Mouse (Mus musculus) liver (tissue): ENCODE data around the gene Ebf1.

Experiments used
- DNase-seq: peaks from one replicate; pipeline ENCODE4 v3.0.0-alpha.2; 2020; ENCODE audit warnings: mixed read lengths

Gene Ebf1

DNA sequence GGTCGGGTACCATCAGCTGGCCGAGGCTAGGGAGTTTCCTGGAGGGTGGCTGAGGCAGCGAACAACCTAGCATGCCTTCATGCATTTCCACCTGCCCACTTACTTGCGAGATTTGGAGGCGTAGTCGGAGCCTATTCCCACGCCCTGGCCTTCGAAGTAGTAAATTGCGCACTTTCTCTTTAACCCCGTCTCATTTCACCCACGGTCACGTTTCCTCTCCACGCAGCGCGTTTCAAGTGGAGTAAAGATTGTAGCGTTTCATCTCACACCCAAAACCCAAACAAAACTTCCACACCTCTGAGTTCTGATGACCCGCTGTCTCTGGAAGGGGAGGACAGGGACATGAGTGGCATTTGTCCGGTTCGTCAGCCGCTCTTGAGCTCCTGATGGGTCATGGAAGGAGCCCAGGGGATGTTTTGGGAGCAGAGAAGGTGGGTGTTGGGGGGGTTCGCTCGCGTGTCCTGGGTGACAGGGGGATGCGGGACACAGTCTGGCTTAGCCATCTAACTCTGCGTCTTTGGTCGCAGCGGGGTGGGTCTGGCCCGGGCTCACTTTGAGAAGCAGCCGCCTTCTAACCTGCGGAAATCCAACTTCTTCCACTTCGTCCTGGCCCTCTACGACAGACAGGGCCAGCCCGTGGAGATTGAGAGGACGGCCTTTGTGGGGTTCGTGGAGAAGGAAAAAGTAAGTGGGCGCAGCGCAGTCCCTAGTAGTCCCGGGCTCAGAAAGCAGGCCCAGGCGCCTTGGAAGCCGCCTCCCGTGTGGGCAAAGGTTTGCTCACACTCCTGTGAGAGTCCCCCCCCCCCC, 3.0 kb downstream of the Ebf1 start:
- no peak for DNase-seq

DNA sequence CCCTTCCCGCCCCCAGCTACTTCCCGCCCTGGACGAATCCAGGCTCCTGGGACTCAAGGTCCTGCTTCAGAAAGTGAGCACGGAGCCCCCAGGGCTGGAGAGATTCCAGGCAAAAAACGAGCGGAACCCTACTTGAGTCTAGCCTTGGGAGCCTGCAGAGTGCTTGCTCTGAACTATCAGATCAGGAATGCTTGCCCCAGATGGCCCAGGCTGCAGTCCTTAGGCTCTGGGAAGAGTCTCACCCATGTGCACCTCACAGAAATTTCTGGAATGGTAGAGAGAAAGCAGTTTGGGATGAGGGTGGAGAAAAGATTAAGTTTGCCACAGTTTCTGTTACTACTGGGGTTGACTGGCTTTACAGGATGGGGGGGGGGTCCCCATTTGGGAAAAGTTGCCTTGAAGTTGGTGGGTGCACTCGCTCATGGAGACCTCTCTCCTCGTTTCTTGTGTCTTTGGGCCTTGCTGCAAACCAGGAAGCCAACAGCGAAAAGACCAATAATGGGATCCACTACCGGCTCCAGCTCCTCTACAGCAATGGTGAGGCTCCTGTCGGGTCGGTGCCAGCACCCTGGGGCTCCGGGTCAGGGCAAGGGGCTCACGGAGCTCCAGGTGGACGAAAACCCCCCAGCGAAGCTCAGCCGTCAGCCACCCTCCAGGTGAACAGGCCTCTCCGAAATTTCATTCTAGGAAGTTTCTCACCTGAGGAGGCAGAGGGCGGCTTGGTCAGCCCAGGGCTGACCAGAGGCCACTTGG, 3.8 kb downstream of the Ebf1 start:
- no peak for DNase-seq

- DNase-seq, result no peak
These were observed 4.5 kb downstream of the Ebf1 start for GRCm38 (mm10) chr11:44621615-44622014.

DNA sequence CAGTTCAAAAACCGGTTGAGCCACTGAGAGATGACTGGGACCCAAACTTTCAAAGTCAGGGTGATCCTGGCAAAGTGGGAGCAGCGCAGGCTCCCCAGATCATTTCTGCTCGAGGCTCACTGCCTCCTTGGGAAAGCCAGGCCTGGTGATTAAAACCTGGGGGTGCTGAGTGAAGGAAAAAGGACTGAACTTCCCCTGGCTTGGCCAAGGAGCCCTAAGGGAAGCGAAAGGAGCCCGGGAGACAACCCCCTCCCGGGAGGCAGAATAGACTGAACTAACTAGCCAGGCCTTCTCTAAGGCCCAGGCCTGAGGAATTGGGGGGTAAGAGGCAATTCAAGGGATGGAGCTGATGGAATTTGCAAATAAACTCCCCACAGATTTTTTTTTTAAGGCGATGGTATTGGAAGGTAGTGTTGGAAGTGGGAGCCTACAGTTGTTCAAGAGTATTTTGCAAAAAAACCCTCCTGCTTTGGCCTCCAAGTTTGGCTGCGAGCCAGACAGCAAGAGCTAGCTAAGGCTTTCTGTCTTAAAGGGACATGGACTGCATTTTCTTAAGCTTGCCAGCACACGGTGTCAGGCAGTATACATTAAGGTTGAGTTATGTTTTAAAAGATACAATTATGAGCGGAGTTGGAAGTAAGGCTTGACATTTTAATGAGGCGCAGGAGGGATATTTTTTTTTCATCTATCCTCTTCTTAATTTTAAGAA, 5.1 kb downstream of the Ebf1 start:
- DNase-seq, result no peak

GRCm38 (mm10) chr11:44624564-44624963, 7.4 kb downstream of the Ebf1 start:
- no peak for DNase-seq

GRCm38 (mm10) chr11:44626065-44626464, 8.9 kb downstream of the Ebf1 start:
- DNase-seq, result no peak

- no peak for DNase-seq
These were observed 11.3 kb downstream of the Ebf1 start for GRCm38 (mm10) chr11:44628412-44628811.

DNA sequence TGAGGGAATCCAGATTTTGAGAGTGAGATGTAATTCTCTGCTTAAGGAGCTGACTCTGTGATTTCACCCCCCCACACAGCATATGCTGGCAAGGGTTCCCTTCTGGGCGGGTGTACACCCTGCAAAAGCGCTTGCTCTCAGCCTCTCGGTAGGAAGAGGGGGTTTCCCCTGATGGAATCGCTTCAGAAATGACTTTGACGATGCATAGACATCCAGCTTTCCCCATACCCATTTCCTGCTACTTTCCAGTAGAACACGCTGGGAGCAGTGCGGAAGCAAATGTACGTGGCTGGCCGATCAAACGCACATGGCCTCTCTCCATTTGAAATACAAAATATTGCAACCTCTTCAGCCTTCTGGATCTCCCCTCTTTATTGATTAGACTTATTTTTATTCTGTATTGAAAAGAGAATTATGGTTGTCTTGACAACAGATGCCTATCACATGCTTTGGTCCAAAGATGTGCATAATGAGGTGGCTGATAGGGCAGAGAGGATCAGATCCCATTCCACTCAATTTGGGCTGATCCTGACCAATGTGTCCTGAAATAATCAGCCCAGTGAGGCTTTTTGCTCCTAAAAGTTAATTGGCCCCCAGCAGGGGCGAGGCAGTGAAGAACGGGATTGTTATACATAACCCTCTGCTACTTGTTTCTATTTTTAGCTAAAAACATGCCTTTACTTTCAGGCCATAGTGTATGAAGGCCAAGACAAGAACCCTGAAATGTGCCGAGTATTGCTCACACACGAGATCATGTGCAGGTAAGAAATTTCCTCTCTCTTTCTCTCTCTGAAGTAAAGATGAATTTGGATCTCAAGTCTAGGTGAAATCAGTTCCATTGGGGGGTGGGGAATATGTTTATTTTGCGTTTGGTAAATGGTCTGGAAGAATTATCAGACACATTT, 15.2 kb downstream of the Ebf1 start:
- no peak for DNase-seq

DNA sequence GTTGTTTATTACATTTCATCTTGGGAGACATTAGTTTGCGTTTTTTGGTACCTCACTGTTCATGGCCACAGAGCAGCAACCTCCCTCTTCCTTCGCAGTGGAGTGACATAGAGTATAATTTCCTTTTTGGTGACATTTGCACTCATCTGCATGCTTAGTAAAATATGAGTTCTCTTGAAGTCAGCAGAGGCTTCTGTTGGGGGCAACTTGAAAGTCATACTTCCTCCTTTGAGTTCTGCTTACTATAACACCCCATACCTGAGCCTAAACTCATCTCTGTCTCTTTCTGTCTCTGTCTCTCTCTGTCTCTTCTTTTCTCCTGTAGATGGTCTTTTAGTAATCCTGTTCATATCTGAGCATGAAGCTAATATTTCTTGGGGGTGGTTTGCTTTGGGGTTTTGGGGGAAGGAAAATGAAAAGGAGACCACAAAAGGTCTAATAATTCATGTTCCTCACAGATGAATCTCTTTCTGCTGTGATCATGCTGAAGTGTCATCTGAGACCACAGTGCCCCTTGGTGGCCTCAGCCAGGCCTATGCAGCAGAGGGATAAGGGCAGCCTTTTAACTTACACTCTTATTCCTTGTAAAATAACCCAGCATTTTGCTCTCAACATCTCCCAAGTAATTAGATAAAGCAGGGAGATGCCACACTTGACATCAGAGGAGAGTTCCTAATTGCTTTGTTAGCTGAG, 16.0 kb downstream of the Ebf1 start:
- DNase-seq, result no peak

- DNase-seq, result no peak
These were observed 17.6 kb downstream of the Ebf1 start for GRCm38 (mm10) chr11:44634552-44635193.

- DNase-seq, result no peak
These were observed 19.1 kb downstream of the Ebf1 start for GRCm38 (mm10) chr11:44636241-44636640.

DNA sequence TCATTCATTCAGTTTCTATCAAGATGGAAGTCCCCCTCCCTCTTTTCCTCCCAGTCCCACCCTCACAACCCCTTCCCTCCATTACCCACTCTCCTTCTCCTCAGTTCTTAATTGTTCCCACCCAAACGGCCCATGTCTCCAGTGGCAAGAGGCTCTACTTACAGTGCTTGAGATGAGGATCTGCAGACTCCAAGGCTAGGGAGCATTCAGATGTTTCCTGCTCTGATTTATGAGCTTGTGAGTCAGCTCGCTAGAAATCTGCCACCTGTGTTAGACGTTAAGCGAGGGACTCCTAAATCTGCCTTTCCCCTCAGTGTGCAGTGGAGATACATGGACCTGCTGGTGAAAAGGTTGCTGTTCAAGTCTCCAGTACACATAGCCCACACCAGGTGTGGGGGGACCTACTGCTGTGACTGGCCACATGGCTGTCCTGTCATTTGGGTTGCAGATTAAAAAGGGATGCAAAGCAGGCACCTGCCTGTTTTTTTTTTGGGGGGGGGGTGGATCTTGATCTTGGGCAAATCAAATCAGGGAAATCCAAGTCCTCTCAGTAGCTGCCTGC, 21.2 kb downstream of the Ebf1 start:
- DNase-seq, result no peak

GRCm38 (mm10) chr11:44641496-44641895, 24.4 kb downstream of the Ebf1 start:
- DNase-seq, result no peak

- no peak for DNase-seq
These were observed 37.4 kb downstream of the Ebf1 start for GRCm38 (mm10) chr11:44654340-44655019.

GRCm38 (mm10) chr11:44655468-44655867, 38.4 kb downstream of the Ebf1 start:
- DNase-seq, result no peak

- no peak for DNase-seq
These were observed 39.8 kb downstream of the Ebf1 start for GRCm38 (mm10) chr11:44656916-44657315.

GRCm38 (mm10) chr11:44657833-44658395, 40.8 kb downstream of the Ebf1 start:
- no peak for DNase-seq

- DNase-seq, result no peak
These were observed 44.8 kb downstream of the Ebf1 start for GRCm38 (mm10) chr11:44661875-44662274.

DNA sequence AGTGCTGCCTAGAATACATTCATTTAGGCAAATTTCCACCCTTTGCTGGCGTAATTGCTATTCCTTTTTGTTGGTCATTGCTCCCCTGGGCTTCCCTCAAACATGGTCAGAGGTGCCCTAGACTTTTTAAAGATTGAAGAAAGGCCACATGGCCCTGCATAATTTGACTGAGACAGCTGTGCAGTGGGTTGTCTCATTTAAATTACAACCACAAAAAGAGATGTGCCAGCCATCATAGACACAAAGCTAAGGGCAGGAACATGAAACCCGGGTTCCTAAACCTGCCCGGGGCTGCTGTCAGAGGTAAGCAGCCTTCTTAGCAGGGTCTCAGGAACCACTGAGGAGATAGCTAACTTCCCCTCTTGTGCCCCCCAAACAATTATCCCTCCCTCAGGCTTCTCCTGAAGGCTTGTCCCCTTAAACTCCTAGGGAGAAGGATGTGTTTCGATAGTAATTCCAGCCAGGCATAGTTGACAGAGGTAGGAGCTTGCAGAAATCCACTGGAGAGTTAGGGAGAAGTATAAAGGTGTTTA, 46.6 kb downstream of the Ebf1 start:
- DNase-seq, result no peak
